7 mouse cellular contexts compared by ENCODE assay signal in genomic region chr1:59592359-59592758, GRCm38 (mm10).
A peak's percentile ranks its signal among the peaks of the same experiment; 100 is the strongest.
DNase-seq lines count a peak whose midpoint lies in the region; ATAC-seq and TF ChIP-seq lines count a peak whose summit lies in the region.

No protein-coding gene starts in this region.

- H3K4me1 ChIP-seq in lung, adult 2 months (ENCODE audit: control insufficient read depth, insufficient read depth, low read length), result no peaks in the 10 kb centered on the region
- peaks cover 13% of the 10 kb centered on the region for H3K4me1 ChIP-seq in forebrain, embryonic 16.5 days (replicated peaks; ENCODE audit: control insufficient read depth, insufficient read depth, low read length)
- peaks cover 7% of the 10 kb centered on the region for H3K4me1 ChIP-seq in neural tube, embryonic 12.5 days

- no peaks in the 10 kb centered on the region for H3K27me3 ChIP-seq in forebrain, embryonic 16.5 days (replicated peaks; ENCODE audit: control insufficient read depth, insufficient read depth, low read length)
- H3K27me3 ChIP-seq in neural tube, embryonic 12.5 days (replicated peaks), result peaks cover 17% of the 10 kb centered on the region

- 29% methylated on average over 10 of the region's 10 CpGs for WGBS in lung, adult 2 months
- WGBS in forebrain, embryonic 16.5 days, result 3% methylated on average over 10 of the region's 10 CpGs
- WGBS in neural tube, embryonic 12.5 days, result 6% methylated on average over 10 of the region's 10 CpGs

- no peaks in the 10 kb centered on the region for H3K9me3 ChIP-seq in forebrain, embryonic 16.5 days (ENCODE audit: control insufficient read depth, low read length)
- no peaks in the 10 kb centered on the region for H3K9me3 ChIP-seq in neural tube, embryonic 12.5 days

- H3K36me3 ChIP-seq in forebrain, embryonic 16.5 days (ENCODE audit: control insufficient read depth, insufficient read depth), result no peaks in the 10 kb centered on the region
- H3K36me3 ChIP-seq in neural tube, embryonic 12.5 days, result no peaks in the 10 kb centered on the region

- peak overlapping the region; percentile 40 for H3K4me2 ChIP-seq in forebrain, embryonic 16.5 days (ENCODE audit: low read length)
- peak overlapping the region; percentile 44 for H3K4me2 ChIP-seq in neural tube, embryonic 12.5 days (replicated peaks)

- no peak for TF ChIP-seq CTCF in lung, adult 2 months (IDR thresholded peaks at IDR 0.05; ENCODE audit: insufficient read depth, low read length)

- no peak overlapping the region for H3K9ac ChIP-seq in forebrain, embryonic 16.5 days (replicated peaks; ENCODE audit: low read depth, low read length)
- H3K9ac ChIP-seq in neural tube, embryonic 12.5 days, result no peak overlapping the region

- no peak overlapping the region for H3K4me3 ChIP-seq in lung, adult 2 months (replicated peaks; ENCODE audit: extremely low read depth, low read depth, low read length)
- peak overlapping the region; percentile 5; the same call in 1 of the 2 replicates for H3K4me3 ChIP-seq in forebrain, embryonic 16.5 days (replicated peaks; ENCODE audit: low read length)
- no peak overlapping the region for H3K4me3 ChIP-seq in neural tube, embryonic 12.5 days

- H3K27ac ChIP-seq in forebrain, embryonic 16.5 days (ENCODE audit: low read length), result peak overlapping the region; percentile 58; the same call in 1 of the 2 replicates
- H3K27ac ChIP-seq in neural tube, embryonic 12.5 days, result no peak overlapping the region

- peak; percentile 53 for ATAC-seq in forebrain, embryonic 16.5 days
- ATAC-seq in neural tube, embryonic 12.5 days (ENCODE audit: low FRiP score, low read depth), result peak; percentile 13; the same call in 1 of the 2 replicates

- DNase-seq in lung, adult 2 months, result peak; percentile 13
- DNase-seq in lung, postnatal 36 days, result no peak
- DNase-seq in layer of hippocampus, postnatal 14 days (ENCODE audit: low spot score in 2 of 2), result peak; percentile 12 to 20
- DNase-seq in thymus, postnatal 14 days, result no peak
- DNase-seq in cerebellum, postnatal 36 days, result no peak

- TF ChIP-seq POLR2A in lung, adult 2 months (IDR thresholded peaks at IDR 0.05; ENCODE audit: borderline replicate concordance, extremely low read depth, low read depth, low read length), result no peak

Comparison
In these comparisons a context has a peak if more than half of its experiments do, and no peak if none do; other contexts are left out.
1. DNase-seq: peak in lung, adult 2 months (single experiment) and layer of hippocampus, postnatal 14 days (2 of 2); none in lung, postnatal 36 days (single experiment), thymus, postnatal 14 days (single experiment) and cerebellum, postnatal 36 days (0 of 2).